ENCODE assay signal across 8 mouse cellular contexts in genomic region chr17:33817184-33817968, GRCm38 (mm10). TPM values are rescaled to one million over a fixed set of nuclear protein-coding genes. Genes with fewer than 3 reads are reported as not detected.
DNase-seq lines count a peak whose midpoint lies in the region; ATAC-seq and TF ChIP-seq lines count a peak whose summit lies in the region.

No protein-coding gene starts in this region.

- H3K4me2 ChIP-seq in heart, embryonic 15.5 days: peak overlapping the region; percentile 95
- H3K4me2 ChIP-seq in liver, embryonic 14.5 days (ENCODE audit: low read depth): peak overlapping the region; percentile 91
- H3K4me2 ChIP-seq in neural tube, embryonic 11.5 days (ENCODE audit: low read depth): peak overlapping the region; percentile 48
- peak overlapping the region; percentile 88 for H3K4me2 ChIP-seq in stomach, postnatal 0 days (replicated peaks; ENCODE audit: low read depth)

- H3K27me3 ChIP-seq in heart, embryonic 15.5 days: peaks cover 10% of the 10 kb centered on the region; the same call in 1 of the 2 replicates
- no peaks in the 10 kb centered on the region; the same call in 1 of the 2 replicates for H3K27me3 ChIP-seq in liver, embryonic 14.5 days (ENCODE audit: control insufficient read depth, insufficient read depth, low read length)
- H3K27me3 ChIP-seq in neural tube, embryonic 11.5 days (ENCODE audit: control insufficient read depth, insufficient read depth, low read length): no peaks in the 10 kb centered on the region
- H3K27me3 ChIP-seq in stomach, postnatal 0 days (ENCODE audit: control insufficient read depth, insufficient read depth, low read length): no peaks in the 10 kb centered on the region

- 1% methylated on average over 89 of the region's 89 CpGs for WGBS in heart, embryonic 15.5 days
- under 1% methylated on average over 89 of the region's 89 CpGs for WGBS in liver, embryonic 14.5 days (ENCODE audit: insufficient replicate concordance)
- WGBS in neural tube, embryonic 11.5 days: under 1% methylated on average over 89 of the region's 89 CpGs
- under 1% methylated on average over 85 of the region's 89 CpGs for WGBS in stomach, postnatal 0 days

- H3K9me3 ChIP-seq in heart, embryonic 15.5 days (replicated peaks): no peaks in the 10 kb centered on the region
- no peaks in the 10 kb centered on the region for H3K9me3 ChIP-seq in liver, embryonic 14.5 days (ENCODE audit: control insufficient read depth, low read length)
- no peaks in the 10 kb centered on the region for H3K9me3 ChIP-seq in neural tube, embryonic 11.5 days (ENCODE audit: control insufficient read depth, low read length)
- H3K9me3 ChIP-seq in stomach, postnatal 0 days (ENCODE audit: control insufficient read depth, low read length): no peaks in the 10 kb centered on the region

- peak overlapping the region; percentile 62 for H3K4me3 ChIP-seq in heart, embryonic 15.5 days
- H3K4me3 ChIP-seq in liver, embryonic 14.5 days (ENCODE audit: insufficient read depth in 1 of 2, low read depth in 2 of 2, low read length in 2 of 2): peak overlapping the region; percentile 62 to 72
- peak overlapping the region; percentile 26 for H3K4me3 ChIP-seq in neural tube, embryonic 11.5 days (ENCODE audit: low read depth, low read length)
- peak overlapping the region; percentile 54 for H3K4me3 ChIP-seq in stomach, postnatal 0 days (ENCODE audit: low read depth, low read length)

- TF ChIP-seq CTCF in liver, embryonic 14.5 days (IDR thresholded peaks at IDR 0.05; ENCODE audit: low read depth): no peak
- no peak for TF ChIP-seq CTCF in stomach, postnatal 0 days (IDR thresholded peaks at IDR 0.05; ENCODE audit: low read depth)

- ATAC-seq in CD4-positive, CD25-positive, alpha-beta regulatory T cell, adult 4 months: peak; percentile 90
- ATAC-seq in heart, embryonic 15.5 days (replicated peaks; ENCODE audit: insufficient number of reproducible peaks, insufficient read depth, low FRiP score, low read depth): peak; percentile 97
- ATAC-seq in liver, embryonic 14.5 days (ENCODE audit: insufficient read depth): peak; percentile 99
- ATAC-seq in neural tube, embryonic 11.5 days (ENCODE audit: insufficient read depth, low FRiP score, low TSS enrichment): peak; percentile 95
- ATAC-seq in stomach, postnatal 0 days (ENCODE audit: low FRiP score, low TSS enrichment): peak; percentile 98

- H3K27ac ChIP-seq in heart, embryonic 15.5 days: peak overlapping the region; percentile 82
- H3K27ac ChIP-seq in liver, embryonic 14.5 days: peak overlapping the region; percentile 67
- peak overlapping the region; percentile 80 for H3K27ac ChIP-seq in neural tube, embryonic 11.5 days (ENCODE audit: low read depth, low read length)
- H3K27ac ChIP-seq in stomach, postnatal 0 days (replicated peaks): peak overlapping the region; percentile 91

- H3K9ac ChIP-seq in heart, embryonic 15.5 days: peak overlapping the region; percentile 69
- H3K9ac ChIP-seq in liver, embryonic 14.5 days (replicated peaks): peak overlapping the region; percentile 89
- peak overlapping the region; percentile 74 for H3K9ac ChIP-seq in neural tube, embryonic 11.5 days (ENCODE audit: low read length)
- peak overlapping the region; percentile 72 for H3K9ac ChIP-seq in stomach, postnatal 0 days (ENCODE audit: low read length)

- TF ChIP-seq EP300 in liver, embryonic 14.5 days (IDR thresholded peaks at IDR 0.05; ENCODE audit: low read depth): no peak
- no peak for TF ChIP-seq EP300 in stomach, postnatal 0 days (optimal IDR thresholded peaks at IDR 0.05)

- peak; percentile 82 for DNase-seq in c-Kit-negative CD71-positive TER-119-positive erythroid progenitor cells, embryonic 14.5 days (ENCODE audit: low read depth, low spot score)
- peak; percentile 78 for DNase-seq in fibroblast of lung, adult 2 months (ENCODE audit: low read depth)
- DNase-seq in kidney, postnatal 25 days: peak; percentile 89 to 96
- peak; percentile 92 to 94 (median 93) for DNase-seq in liver, embryonic 14.5 days (ENCODE audit: low read depth in 3 of 3, low spot score in 3 of 3)
- DNase-seq in neural tube, embryonic 11.5 days (ENCODE audit: low spot score): peak; percentile 98
- DNase-seq in stomach, postnatal 0 days (ENCODE audit: low spot score): peak; percentile 98

- H3K4me1 ChIP-seq in heart, embryonic 15.5 days (replicated peaks): peaks cover 34% of the 10 kb centered on the region
- H3K4me1 ChIP-seq in liver, embryonic 14.5 days (replicated peaks; ENCODE audit: control insufficient read depth in 2 of 2, insufficient read depth in 2 of 2, low read length in 1 of 2): peaks cover 9 to 13% of the 10 kb centered on the region in 2 experiments
- peaks cover 12% of the 10 kb centered on the region for H3K4me1 ChIP-seq in neural tube, embryonic 11.5 days (ENCODE audit: control insufficient read depth, insufficient read depth, low read length)
- peaks cover 7% of the 10 kb centered on the region; the same call in 1 of the 2 replicates for H3K4me1 ChIP-seq in stomach, postnatal 0 days (replicated peaks; ENCODE audit: control insufficient read depth, insufficient read depth)

- peaks cover 26% of the 10 kb centered on the region for H3K36me3 ChIP-seq in heart, embryonic 15.5 days
- H3K36me3 ChIP-seq in liver, embryonic 14.5 days (replicated peaks; ENCODE audit: control insufficient read depth, insufficient read depth, low read depth): peaks cover 18% of the 10 kb centered on the region
- H3K36me3 ChIP-seq in neural tube, embryonic 11.5 days (ENCODE audit: control insufficient read depth, insufficient read depth, low read length): peaks cover 7% of the 10 kb centered on the region
- H3K36me3 ChIP-seq in stomach, postnatal 0 days (ENCODE audit: control insufficient read depth, insufficient read depth, low read length): peaks cover 13% of the 10 kb centered on the region; the same call in 1 of the 2 replicates

RNA-seq across cellular contexts. Expression of gene Rps28, which starts 7.0 kb away (rescaled TPM):
- 1,000 to 10,000 TPM; 1,453 to 2,471 TPM for polyA plus RNA-seq in CD4-positive, CD25-positive, alpha-beta regulatory T cell, adult 4 months (2017; shearing (Covaris generic))
- polyA plus RNA-seq in heart, embryonic 15.5 days (2015; fragmentation: Nextera tagmentation; extraction: Ambion mirVana): 456 and 543 TPM in 2 replicates
- polyA plus RNA-seq in liver, embryonic 14.5 days (2012; rRNA removed): 593 and 901 TPM in 2 replicates
- polyA plus RNA-seq in liver, embryonic 14.5 days (2014; fragmentation: Nextera tagmentation; extraction: Ambion mirVana): 693 and 702 TPM in 2 replicates
- polyA plus RNA-seq in neural tube, embryonic 11.5 days (2014; fragmentation: Nextera tagmentation; extraction: Ambion mirVana): 813 and 863 TPM in 2 replicates
- polyA plus RNA-seq in stomach, postnatal 0 days (2015; fragmentation: Nextera tagmentation; extraction: Ambion mirVana): 1,008 and 1,055 TPM in 2 replicates

RNA-seq across cellular contexts. Expression of gene Ndufa7, which starts 7.0 kb away (rescaled TPM):
- 100 to 1,000 TPM; 377 to 404 TPM for polyA plus RNA-seq in CD4-positive, CD25-positive, alpha-beta regulatory T cell, adult 4 months (2017; shearing (Covaris generic))
- polyA plus RNA-seq in heart, embryonic 15.5 days (2015; fragmentation: Nextera tagmentation; extraction: Ambion mirVana): 487 and 517 TPM in 2 replicates
- polyA plus RNA-seq in liver, embryonic 14.5 days (2012; rRNA removed): 146 and 149 TPM in 2 replicates
- polyA plus RNA-seq in liver, embryonic 14.5 days (2014; fragmentation: Nextera tagmentation; extraction: Ambion mirVana): 271 and 282 TPM in 2 replicates
- 432 and 435 TPM in 2 replicates for polyA plus RNA-seq in neural tube, embryonic 11.5 days (2014; fragmentation: Nextera tagmentation; extraction: Ambion mirVana)
- polyA plus RNA-seq in stomach, postnatal 0 days (2015; fragmentation: Nextera tagmentation; extraction: Ambion mirVana): 497 TPM in 2 replicates

RNA-seq across cellular contexts. Expression of gene Kank3, which starts 7.1 kb away (rescaled TPM):
- 1 to 10 TPM; 6.3 to 8.9 TPM for polyA plus RNA-seq in CD4-positive, CD25-positive, alpha-beta regulatory T cell, adult 4 months (2017; shearing (Covaris generic))
- polyA plus RNA-seq in heart, embryonic 15.5 days (2015; fragmentation: Nextera tagmentation; extraction: Ambion mirVana): 44.1 and 52.6 TPM in 2 replicates
- 7.1 and 7.6 TPM in 2 replicates for polyA plus RNA-seq in liver, embryonic 14.5 days (2012; rRNA removed)
- polyA plus RNA-seq in liver, embryonic 14.5 days (2014; fragmentation: Nextera tagmentation; extraction: Ambion mirVana): 7.3 and 7.7 TPM in 2 replicates
- polyA plus RNA-seq in neural tube, embryonic 11.5 days (2014; fragmentation: Nextera tagmentation; extraction: Ambion mirVana): 23.5 TPM in 2 replicates
- polyA plus RNA-seq in stomach, postnatal 0 days (2015; fragmentation: Nextera tagmentation; extraction: Ambion mirVana): 17.1 and 20.3 TPM in 2 replicates

RNA-seq across cellular contexts. Expression of gene Cd320, which starts 25.5 kb away (rescaled TPM):
- 10 to 100 TPM; 11.0 to 11.9 TPM for polyA plus RNA-seq in CD4-positive, CD25-positive, alpha-beta regulatory T cell, adult 4 months (2017; shearing (Covaris generic))
- 31.4 and 39.9 TPM in 2 replicates for polyA plus RNA-seq in heart, embryonic 15.5 days (2015; fragmentation: Nextera tagmentation; extraction: Ambion mirVana)
- 5.2 and 6.7 TPM in 2 replicates for polyA plus RNA-seq in liver, embryonic 14.5 days (2012; rRNA removed)
- polyA plus RNA-seq in liver, embryonic 14.5 days (2014; fragmentation: Nextera tagmentation; extraction: Ambion mirVana): 16.1 and 16.9 TPM in 2 replicates
- polyA plus RNA-seq in neural tube, embryonic 11.5 days (2014; fragmentation: Nextera tagmentation; extraction: Ambion mirVana): 72.6 and 79.1 TPM in 2 replicates
- polyA plus RNA-seq in stomach, postnatal 0 days (2015; fragmentation: Nextera tagmentation; extraction: Ambion mirVana): 32.7 and 38.2 TPM in 2 replicates

RNA-seq across cellular contexts. Expression of gene Angptl4, which starts 35.7 kb away (rescaled TPM):
- 1 to 10 TPM; 4.4 to 6.1 TPM for polyA plus RNA-seq in CD4-positive, CD25-positive, alpha-beta regulatory T cell, adult 4 months (2017; shearing (Covaris generic))
- polyA plus RNA-seq in heart, embryonic 15.5 days (2015; fragmentation: Nextera tagmentation; extraction: Ambion mirVana): 15.4 and 20.0 TPM in 2 replicates
- polyA plus RNA-seq in liver, embryonic 14.5 days (2012; rRNA removed): 6.1 and 6.3 TPM in 2 replicates
- polyA plus RNA-seq in liver, embryonic 14.5 days (2014; fragmentation: Nextera tagmentation; extraction: Ambion mirVana): 12.8 and 15.2 TPM in 2 replicates
- polyA plus RNA-seq in neural tube, embryonic 11.5 days (2014; fragmentation: Nextera tagmentation; extraction: Ambion mirVana): 14.9 and 18.6 TPM in 2 replicates
- 31.3 and 42.4 TPM in 2 replicates for polyA plus RNA-seq in stomach, postnatal 0 days (2015; fragmentation: Nextera tagmentation; extraction: Ambion mirVana)

Comparison
In these comparisons a context has a peak if more than half of its experiments do, and no peak if none do; other contexts are left out.
1. Peak in every context shown above with its lines: DNase-seq, ATAC-seq, H3K4me3 ChIP-seq and H3K27ac ChIP-seq.